Mouse (Mus musculus): ENCODE measurements at regions not wholly inside any gene's neighbourhood (a gene's known extent, or its start where the extent isn't known, plus 50 kb on each side); places are given as distances from the start of the nearest gene placed in this dataset.

GRCm38 (mm10) chr14:78372102-78372501 is 64.3 kb upstream of the Tnfsf11 start:
- no peak for DNase-seq (ENCODE audit: low spot score in 2 of 2)

GRCm38 (mm10) chr14:78368881-78369280 is 61.0 kb upstream of the Tnfsf11 start:
- DNase-seq (ENCODE audit: low spot score in 2 of 2), result no peak

DNA sequence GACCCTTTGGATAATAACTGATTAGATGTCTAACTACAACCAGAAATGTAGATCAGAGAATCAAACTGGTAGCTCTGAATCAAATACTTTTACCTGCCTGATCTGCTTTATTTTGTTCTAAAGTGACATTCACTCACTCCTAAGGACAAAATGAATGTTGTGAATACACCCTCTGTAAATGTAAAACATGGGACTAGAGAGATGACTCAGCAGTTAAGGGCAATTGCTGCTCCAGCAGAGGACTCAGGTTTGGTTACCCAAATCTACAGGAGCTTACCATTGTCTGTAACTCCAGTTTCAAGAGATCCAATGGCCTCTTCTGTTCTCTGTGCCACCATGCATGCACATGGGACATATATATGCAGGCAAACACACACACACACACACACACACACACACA is 57.0 kb upstream of the Tnfsf11 start:
- no peak for DNase-seq (ENCODE audit: low spot score in 2 of 2)

- no peak for DNase-seq (ENCODE audit: low spot score in 2 of 2)
These were observed 55.3 kb upstream of the Tnfsf11 start for GRCm38 (mm10) chr14:78363123-78363522.
